Mouse (Mus musculus) brain, embryonic 14.5 days (tissue): ENCODE measurements around the gene Camk2d.

Source experiments
- CTCF ChIP-seq: fragments of 200-500 bp; IDR thresholded peaks from 2 replicates; pipeline ENCODE4 v1.5.1; 2012; ENCODE audit warnings: inconsistent platforms, mild to moderate bottlenecking, moderate library complexity, borderline replicate concordance; ENCODE audit not compliant: insufficient read depth, insufficient read length; ENCODE audit errors: extremely low read depth
- POLR2A ChIP-seq: fragments of 200-500 bp; IDR thresholded peaks from 2 replicates; pipeline ENCODE4 v1.6.1; 2012; ENCODE audit warnings: mild to moderate bottlenecking, inconsistent platforms, borderline replicate concordance; ENCODE audit not compliant: poor library complexity, insufficient read depth, insufficient read length, severe bottlenecking; ENCODE audit errors: extremely low read depth

DNA sequence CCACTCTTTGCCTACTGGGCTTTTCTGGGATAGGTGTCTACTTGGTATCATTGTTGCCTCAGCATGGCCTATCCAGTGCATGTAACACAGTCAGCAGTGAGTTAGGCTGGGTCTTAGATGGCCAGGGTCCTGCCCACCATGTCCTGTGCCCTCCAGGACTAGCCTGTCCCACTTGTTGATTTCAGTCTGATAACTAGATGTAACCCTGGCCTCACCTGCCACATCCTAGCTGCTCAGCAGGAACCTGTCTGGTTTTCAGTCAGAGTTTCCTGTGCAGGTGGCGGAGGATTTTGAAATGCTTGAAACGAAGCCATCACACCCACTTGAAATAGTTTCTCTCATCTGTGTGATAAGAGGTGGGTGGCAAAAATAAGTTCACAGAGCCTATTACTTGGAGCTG, 64.5 kb downstream of the Camk2d start:
- TF ChIP-seq CTCF (no peak), POLR2A (no peak)
